Mouse (Mus musculus): ENCODE data around the gene Krtap24-1. TPM values are rescaled to one million over a fixed set of nuclear protein-coding genes. Genes with fewer than 3 reads are reported as not detected.

Krtap24-1 gene
- total RNA-seq, 2 experiments from 2014 or later = not detected

- no peak for DNase-seq (ENCODE audit: low spot score)
Observed at GRCm38 (mm10) chr16:88569096-88569495, 43.0 kb downstream of the Krtap24-1 start.

- no peak for DNase-seq (ENCODE audit: low spot score)
Observed at GRCm38 (mm10) chr16:88563045-88563913, 48.8 kb downstream of the Krtap24-1 start, which contains the start of gene Cldn8. TSS of gene Cldn8 (minus strand) at chr16:88563183.

- no peak for DNase-seq (ENCODE audit: low spot score)
Observed at GRCm38 (mm10) chr16:88561617-88562164, 50.4 kb downstream of the Krtap24-1 start.

Other genes with a start within 250 kb of the Krtap24-1 start
- not detected for gene Cldn17, start 105.3 kb downstream of the Krtap24-1 start, total RNA-seq (2021)
- not detected for gene Cldn8, start 49.1 kb downstream of the Krtap24-1 start, total RNA-seq (2021)
- gene 2310079G19Rik, start 15.4 kb upstream of the Krtap24-1 start, total RNA-seq (2021) = not detected
- gene Krtap26-1, start 35.5 kb upstream of the Krtap24-1 start, total RNA-seq (2021) = not detected
- gene Krtap27-1, start 59.4 kb upstream of the Krtap24-1 start, total RNA-seq (2021) = not detected
- not detected for gene 2310061N02Rik, start 95.7 kb upstream of the Krtap24-1 start, total RNA-seq (2021)
- gene Krtap13-1, start 116.6 kb upstream of the Krtap24-1 start, total RNA-seq (2021) = not detected
- gene Krtap13, start 139.4 kb upstream of the Krtap24-1 start, total RNA-seq (2021) = not detected
- gene 2310034C09Rik, start 146.6 kb upstream of the Krtap24-1 start, total RNA-seq (2021) = not detected
- gene 2310057N15Rik, start 161.9 kb upstream of the Krtap24-1 start, total RNA-seq (2021) = not detected
- not detected for gene Gm5965, start 165.6 kb upstream of the Krtap24-1 start, total RNA-seq (2021)
- gene Gm20741, start 199.9 kb upstream of the Krtap24-1 start, total RNA-seq (2021) = not detected
- under 1 TPM in 1 of 2 experiments, not detected in 1; 0.66 TPM for gene Krtap15, start 207.9 kb upstream of the Krtap24-1 start, total RNA-seq (2021)
- gene Krtap14, start 213.9 kb upstream of the Krtap24-1 start, total RNA-seq (2021) = not detected